Mouse (Mus musculus) adrenal gland, postnatal 25 days (tissue): ENCODE results near the gene Abtb2. TPM values are rescaled to one million over a fixed set of nuclear protein-coding genes. Genes with fewer than 3 reads are reported as not detected.
A peak's percentile ranks its signal among the peaks of the same experiment; 100 is the strongest.
"Not testable (repeated sequence)": the region's sequence is repeated elsewhere in the genome, so short reads cannot be mapped to it uniquely, and the experiment has no call there.

Source experiments
- DNase-seq: peaks from one replicate; pipeline ENCODE4 v3.0.0; 2021; ENCODE audit warnings: mixed read lengths
- long read RNA-seq: library from polyadenylated mRNA; stranded (forward); transcript quantifications from one replicate; pipeline ENCODE4 v2.0.0, GENCODE M21; 2021
- total RNA-seq: library from RNA; stranded (reverse); gene quantifications from 2 replicates; pipeline ENCODE4 v1.2.3, GENCODE M21; 2021

Abtb2 gene
- total RNA-seq: 20.6 and 38.4 TPM in 2 replicates
- long read RNA-seq, full-length matches to known transcripts: 7 of 18 reads
- long read RNA-seq, partial matches to known transcripts: 10 of 18 reads
- long read RNA-seq, other reads (novel, unspliced or antisense): 1 of 18 reads

DNA sequence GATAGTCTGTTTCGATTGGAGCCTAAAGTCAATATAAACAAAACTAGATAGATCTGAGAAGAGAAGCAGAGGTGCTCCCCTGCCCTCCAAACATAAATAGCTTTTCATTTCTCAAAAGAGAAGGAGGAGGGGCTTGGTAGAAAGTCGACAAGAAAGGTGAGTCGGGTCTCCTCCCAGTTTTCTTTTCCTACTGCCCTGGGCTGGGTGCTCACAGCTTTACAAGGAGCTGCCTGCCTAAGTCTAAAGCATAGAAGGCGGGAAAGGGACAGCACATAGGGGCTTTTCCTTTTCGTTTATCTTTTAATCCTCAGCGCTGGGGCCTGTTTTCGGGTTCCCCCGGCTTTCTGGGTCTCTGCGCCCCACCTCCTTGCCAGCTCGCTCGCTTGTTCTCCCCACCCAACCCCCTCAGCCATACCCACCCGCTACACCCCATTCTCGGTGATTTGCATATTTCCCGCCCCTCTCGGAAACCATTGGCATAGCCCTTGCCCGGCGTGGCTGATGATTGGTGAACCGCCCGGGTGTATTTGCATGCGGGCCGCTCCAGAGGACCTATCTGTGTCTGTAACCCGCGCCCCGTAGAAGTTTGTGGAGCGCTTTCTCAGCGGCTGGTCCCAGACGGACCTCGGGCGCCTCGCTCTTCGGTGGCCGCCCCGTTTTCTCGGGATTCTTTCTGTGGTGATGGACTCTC lies at the start of gene Abtb2:
TSS of gene Abtb2 (plus strand) at position 579 of the 691 bp plus-strand sequence.
- DNase-seq: peak; percentile 95

DNA sequence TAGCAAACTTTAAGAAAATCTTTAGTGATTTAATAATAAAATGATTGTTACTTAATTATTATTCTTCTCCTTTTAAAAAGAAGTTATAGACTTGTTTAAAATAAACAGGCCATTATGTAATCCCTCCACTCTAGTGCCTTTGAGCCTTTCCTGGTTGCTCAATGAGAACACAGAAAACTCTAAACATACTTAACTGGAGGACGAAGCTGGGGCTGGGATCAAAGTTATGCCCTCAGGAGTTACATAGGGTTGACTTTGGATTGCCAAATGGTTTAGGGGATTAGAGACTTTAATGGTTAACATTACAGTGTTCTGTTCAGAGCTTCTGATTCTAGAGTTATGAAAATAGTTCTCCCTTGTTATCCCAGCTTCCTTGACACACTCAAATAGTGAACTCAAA lies 49.6 kb upstream of the Abtb2 start:
- no peak for DNase-seq

- DNase-seq: no peak
Measured at GRCm38 (mm10) chr2:103525596-103525995, 40.5 kb upstream of the Abtb2 start.

GRCm38 (mm10) chr2:103547132-103547531 lies 19.0 kb upstream of the Abtb2 start:
- peak; percentile 72 for DNase-seq

DNA sequence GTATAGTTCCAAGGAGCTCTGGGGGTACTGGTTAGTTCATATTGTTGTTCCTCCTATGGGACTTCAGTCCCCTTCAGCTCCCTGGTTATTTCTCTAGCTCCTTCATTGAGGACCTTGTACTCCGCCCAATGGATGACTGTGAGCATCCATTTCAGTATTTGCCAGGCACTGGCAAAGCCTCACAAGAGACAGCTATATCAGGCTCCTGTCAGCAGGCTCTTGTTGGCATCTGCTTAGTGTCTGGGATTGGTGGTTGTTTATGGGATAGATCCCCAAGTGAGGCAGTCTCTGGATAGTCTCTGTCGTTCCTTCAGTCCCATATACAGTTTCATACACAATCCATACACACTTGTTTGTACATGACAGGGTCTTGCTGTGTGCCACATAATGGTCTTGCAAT lies 15.8 kb upstream of the Abtb2 start:
- DNase-seq: not testable (repeated sequence)

- no peak for DNase-seq
Measured at GRCm38 (mm10) chr2:103554041-103554440, 12.1 kb upstream of the Abtb2 start.

DNA sequence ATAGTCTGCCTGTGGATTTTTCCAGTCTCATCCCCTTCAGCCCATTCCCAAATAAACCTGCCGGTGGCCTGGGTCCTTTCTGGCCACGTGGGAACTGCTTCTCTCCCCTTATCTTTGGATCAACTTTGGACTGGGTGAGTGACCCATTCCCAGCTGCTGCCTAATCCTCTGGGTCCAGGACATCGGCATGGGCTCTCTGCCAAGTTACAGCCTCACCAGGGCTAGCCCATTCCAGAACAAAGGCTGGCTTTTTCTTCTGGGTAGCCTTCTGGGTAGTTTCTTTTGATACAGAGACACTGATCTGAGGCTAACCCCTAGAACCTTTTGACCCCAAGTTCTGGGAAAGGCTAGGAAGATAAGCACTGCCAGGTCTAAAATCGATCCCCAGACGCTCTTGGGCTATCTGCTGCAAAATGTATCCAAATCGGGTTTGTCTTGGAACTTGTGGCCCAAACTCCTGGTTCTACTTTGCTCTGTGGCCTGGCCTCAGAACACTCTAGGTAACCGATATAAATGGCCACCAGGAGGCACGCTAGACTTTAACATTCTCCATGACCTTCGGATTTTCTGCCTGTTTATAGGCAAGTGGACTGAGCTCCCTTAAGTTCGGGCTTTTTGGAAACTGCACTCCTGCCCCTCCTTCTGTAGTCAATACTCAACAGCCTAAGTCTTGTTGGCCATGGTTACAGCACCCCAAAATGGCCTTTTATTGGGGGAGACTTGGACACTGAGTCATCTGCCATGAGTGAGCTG lies 9.8 kb upstream of the Abtb2 start:
- DNase-seq: peak; percentile 18

- DNase-seq: no peak
Measured at GRCm38 (mm10) chr2:103560955-103561354, 5.2 kb upstream of the Abtb2 start.

- no peak for DNase-seq
Measured at GRCm38 (mm10) chr2:103564427-103565023, 1.6 kb upstream of the Abtb2 start.

GRCm38 (mm10) chr2:103565171-103565591 lies 929 bp upstream of the Abtb2 start:
- DNase-seq: peak; percentile 16

- no peak for DNase-seq
Measured at GRCm38 (mm10) chr2:103566423-103566712, 258 bp downstream of the Abtb2 start.

- DNase-seq: peak; percentile 62
Measured at GRCm38 (mm10) chr2:103566713-103567521, 807 bp downstream of the Abtb2 start.

DNA sequence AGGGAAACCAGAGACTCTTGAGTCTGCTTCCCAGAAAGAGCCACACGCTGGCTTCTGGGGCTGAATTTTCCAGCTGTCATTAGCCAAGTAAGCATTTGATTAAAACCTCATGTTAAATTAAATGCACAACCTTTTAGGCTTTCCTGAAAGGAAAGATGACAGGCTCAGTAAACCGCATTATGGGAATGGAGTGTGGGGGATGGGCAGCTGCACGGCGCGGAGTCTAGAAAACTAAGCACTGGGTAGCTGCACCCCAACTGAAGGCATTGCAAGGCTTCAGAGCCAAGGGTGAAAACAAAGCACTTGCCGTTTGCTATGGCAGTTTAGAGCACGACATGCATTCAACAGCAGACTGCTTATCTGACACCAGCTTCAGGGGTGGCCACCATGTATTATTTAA lies 2.1 kb downstream of the Abtb2 start:
- DNase-seq: peak; percentile 18

DNA sequence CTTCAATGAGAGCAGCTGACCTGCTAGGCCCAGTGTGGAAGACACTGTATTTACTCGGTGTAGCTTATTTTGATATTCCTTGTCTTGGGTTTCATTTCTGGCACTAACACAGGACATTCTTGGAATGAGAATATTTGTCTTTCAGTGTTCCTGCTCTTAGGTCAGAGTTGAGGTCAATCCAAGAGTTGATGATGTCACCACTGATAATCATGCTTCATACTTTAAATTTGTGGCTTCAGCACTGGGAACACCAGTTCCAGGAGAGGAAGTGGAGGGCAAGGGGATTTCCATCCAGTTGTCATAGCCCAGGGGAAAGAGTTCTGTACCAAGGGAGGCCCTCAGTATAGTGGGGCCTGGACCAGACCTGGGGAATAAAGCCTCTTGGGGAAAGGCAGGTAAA lies 3.6 kb downstream of the Abtb2 start:
- DNase-seq: no peak

- DNase-seq: no peak
Measured at GRCm38 (mm10) chr2:103572354-103572753, 6.2 kb downstream of the Abtb2 start.

GRCm38 (mm10) chr2:103576371-103576770 lies 10.3 kb downstream of the Abtb2 start:
- DNase-seq: no peak

- DNase-seq: no peak
Measured at GRCm38 (mm10) chr2:103577752-103578662, 11.9 kb downstream of the Abtb2 start.

- no peak for DNase-seq
Measured at GRCm38 (mm10) chr2:103578663-103579213, 12.6 kb downstream of the Abtb2 start.

DNA sequence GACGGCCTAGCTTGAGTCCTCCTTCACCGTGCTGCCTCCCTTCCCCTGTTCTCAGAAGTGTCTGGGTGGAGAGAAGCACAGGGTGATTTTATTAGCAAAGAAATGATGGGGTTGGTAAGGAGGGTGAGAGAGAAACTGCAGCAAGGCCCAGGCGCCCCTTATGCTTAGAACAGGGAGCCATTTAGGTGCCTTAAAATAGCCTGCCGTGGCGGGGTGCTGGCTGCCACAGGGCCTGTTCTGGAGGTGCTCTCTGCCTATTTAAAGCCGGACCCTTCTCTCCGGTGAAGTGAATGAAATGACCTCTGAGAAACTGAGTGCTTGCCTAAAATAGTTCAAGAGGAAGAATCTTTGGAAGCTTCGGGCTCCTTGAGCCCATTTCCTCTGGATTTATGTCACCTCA lies 14.6 kb downstream of the Abtb2 start:
- DNase-seq: no peak

DNA sequence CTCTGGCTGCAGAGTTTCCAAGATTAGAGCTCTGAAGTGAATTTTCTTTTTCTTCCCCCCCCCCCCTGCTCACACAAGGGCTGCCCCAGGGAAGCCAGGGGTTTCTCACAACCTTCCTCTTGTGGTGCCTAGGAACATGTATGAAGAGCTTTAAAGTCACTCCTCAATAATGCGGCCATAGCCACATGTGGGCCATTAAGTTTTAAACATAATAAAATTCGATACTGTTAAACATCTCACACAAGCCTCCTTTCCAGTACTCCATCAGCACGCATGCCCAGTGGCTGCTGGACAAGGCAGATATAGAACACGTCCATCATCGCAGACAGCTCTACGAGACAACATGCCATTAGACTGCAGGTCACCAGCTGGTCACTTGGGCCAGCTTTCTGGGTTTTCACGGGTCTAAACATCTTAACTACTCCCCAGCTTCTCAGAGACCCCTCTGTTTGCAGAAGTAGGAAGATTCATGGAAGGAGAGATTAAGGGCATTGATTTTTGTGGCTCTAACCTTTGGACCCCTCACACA lies 15.3 kb downstream of the Abtb2 start:
- no peak for DNase-seq

GRCm38 (mm10) chr2:103583316-103583715 lies 17.2 kb downstream of the Abtb2 start:
- no peak for DNase-seq
